Mouse (Mus musculus): ENCODE measurements around the gene Tubb5. TPM values are rescaled to one million over a fixed set of nuclear protein-coding genes. Genes with fewer than 3 reads are reported as not detected.

The Tubb5 gene
- total RNA-seq, 1 experiment from 2014 or later = 285 TPM

DNA sequence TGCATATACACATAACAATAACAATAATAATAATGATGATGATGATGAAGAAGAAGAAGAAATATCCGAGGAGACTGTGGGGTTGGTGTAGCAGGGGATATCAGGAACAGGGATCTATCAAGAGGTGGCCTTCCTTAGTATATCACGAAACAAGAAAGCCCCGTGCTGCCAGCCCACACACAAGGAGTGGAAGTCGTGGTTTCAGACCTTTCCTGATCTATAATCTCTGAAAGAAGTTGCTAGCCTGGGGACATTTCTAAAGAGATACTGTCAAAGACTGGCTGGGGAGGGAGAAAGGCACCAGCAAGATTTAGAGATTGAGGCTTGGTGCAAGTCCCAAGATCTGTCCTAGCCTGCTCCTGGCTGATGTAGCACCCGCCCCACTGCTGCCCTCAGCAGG is 41.3 kb downstream of the Tubb5 start:
- no peak for DNase-seq

DNA sequence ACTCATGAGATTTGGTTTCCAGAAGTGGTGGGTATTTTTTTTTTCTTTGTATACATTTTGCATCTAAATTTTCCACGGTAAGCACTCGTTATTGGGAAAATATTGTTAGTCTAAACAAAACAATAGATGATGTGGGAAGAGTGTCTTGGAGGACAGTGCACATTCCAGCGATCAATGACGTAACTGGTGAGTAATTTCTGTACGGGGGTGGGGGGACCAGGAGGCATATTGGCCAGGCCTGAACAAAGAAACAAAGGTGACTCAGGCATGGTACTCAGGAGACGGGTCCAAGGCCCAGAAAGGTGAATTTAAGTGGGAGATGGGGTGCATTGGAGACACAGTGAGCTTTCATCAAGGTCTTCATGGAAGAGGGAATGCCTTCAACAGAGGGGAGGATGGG is 42.5 kb downstream of the Tubb5 start:
- no peak for DNase-seq

DNA sequence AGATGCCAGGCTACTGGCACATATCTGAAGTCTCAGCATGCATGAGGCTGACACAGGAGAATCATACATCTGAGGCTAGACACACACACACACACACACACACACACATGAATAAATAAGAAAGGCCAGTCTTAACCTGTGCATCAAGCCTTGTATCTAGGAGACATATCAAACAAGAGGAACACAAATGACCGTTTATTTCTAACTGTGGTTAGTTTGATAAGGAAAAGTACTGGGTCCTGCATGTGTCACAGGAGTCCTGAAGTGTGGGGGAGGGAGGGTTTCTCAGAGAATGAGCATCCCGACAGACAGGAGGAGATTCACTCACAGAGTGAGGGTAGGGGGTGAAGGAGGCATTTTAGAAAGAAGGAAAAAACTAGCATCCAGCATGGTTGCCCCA is 43.0 kb downstream of the Tubb5 start:
- DNase-seq = no peak

GRCm38 (mm10) chr17:35792837-35793236 is 45.3 kb downstream of the Tubb5 start:
- DNase-seq = no peak

GRCm38 (mm10) chr17:35790933-35791332 is 47.2 kb downstream of the Tubb5 start:
- DNase-seq = no peak

GRCm38 (mm10) chr17:35788025-35788424 is 50.1 kb downstream of the Tubb5 start:
- DNase-seq = no peak

GRCm38 (mm10) chr17:35787493-35787892 is 50.6 kb downstream of the Tubb5 start:
- no peak for DNase-seq

- no peak for DNase-seq
These were observed 53.0 kb downstream of the Tubb5 start for GRCm38 (mm10) chr17:35785140-35785539.

DNA sequence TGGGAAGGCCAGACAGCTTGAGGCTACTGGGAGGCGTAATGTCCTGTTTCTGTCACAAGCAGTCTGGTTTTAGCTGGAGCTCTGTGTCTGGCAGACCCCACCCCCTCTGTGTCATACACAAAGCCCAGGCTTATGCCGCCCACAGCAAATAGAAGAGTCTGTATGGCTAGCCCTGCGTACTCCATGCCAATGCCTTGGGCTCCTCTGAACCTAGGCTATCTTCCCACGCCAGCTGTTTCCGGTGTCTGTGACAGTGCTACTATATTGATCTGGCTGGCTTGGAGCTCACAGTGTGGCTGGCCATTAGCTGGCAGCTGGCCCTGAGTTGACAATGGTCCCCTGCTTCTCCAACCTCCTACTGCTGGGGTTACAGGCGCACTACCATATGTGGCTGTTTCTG is 54.2 kb downstream of the Tubb5 start:
- DNase-seq = peak; percentile 26

Small RNAs within 50 kb of the gene (microRNA-seq; reads per million reads assigned to microRNA genes)
- 0.43 to 1.1 reads per million in 2 experiments for gene Gm28033

Other genes with a start within 250 kb of the Tubb5 start
- not detected in 2 replicates for gene Sfta2, start 236.8 kb downstream of the Tubb5 start, total RNA-seq (2021)
- not detected in 2 replicates for gene Gm9573, start 211.7 kb downstream of the Tubb5 start, total RNA-seq (2021)
- not detected in 2 replicates for gene Mucl3, start 194.6 kb downstream of the Tubb5 start, total RNA-seq (2021)
- gene Vars2, start 170.7 kb downstream of the Tubb5 start, total RNA-seq (2021) = 49.6 and 52.0 TPM in 2 replicates
- gene Gtf2h4, start 164.6 kb downstream of the Tubb5 start, total RNA-seq (2021) = 24.3 and 24.7 TPM in 2 replicates
- 36.3 and 36.4 TPM in 2 replicates for gene Ddr1, start 133.7 kb downstream of the Tubb5 start, total RNA-seq (2021)
- 12.7 and 26.3 TPM in 2 replicates for gene Ier3, start 16.6 kb downstream of the Tubb5 start, total RNA-seq (2021)
- 52.4 and 59.5 TPM in 2 replicates for gene Flot1, start 15.1 kb downstream of the Tubb5 start, total RNA-seq (2021)
- 20.6 and 21.9 TPM in 2 replicates for gene Mdc1, start 3.2 kb upstream of the Tubb5 start, total RNA-seq (2021)
- 10.6 and 15.9 TPM in 2 replicates for gene Nrm, start 23.0 kb upstream of the Tubb5 start, total RNA-seq (2021)
- 29.5 and 44.4 TPM in 2 replicates for gene Ppp1r18, start 27.3 kb upstream of the Tubb5 start, total RNA-seq (2021)
- gene Dhx16, start 41.5 kb upstream of the Tubb5 start, total RNA-seq (2021) = 40.2 and 41.1 TPM in 2 replicates
- 73.6 and 79.5 TPM in 2 replicates for gene 2310061I04Rik, start 59.1 kb upstream of the Tubb5 start, total RNA-seq (2021)
- gene Atat1, start 71.8 kb upstream of the Tubb5 start, total RNA-seq (2021) = 29.0 and 31.5 TPM in 2 replicates
- gene Mrps18b, start 78.1 kb upstream of the Tubb5 start, total RNA-seq (2021) = 108 and 114 TPM in 2 replicates
- gene Ppp1r10, start 78.1 kb upstream of the Tubb5 start, total RNA-seq (2021) = 91.4 and 97.7 TPM in 2 replicates
- gene Abcf1, start 131.5 kb upstream of the Tubb5 start, total RNA-seq (2021) = 92.5 and 100 TPM in 2 replicates
- 42.7 and 48.7 TPM in 2 replicates for gene Gnl1, start 141.5 kb upstream of the Tubb5 start, total RNA-seq (2021)
- gene Prr3, start 141.9 kb upstream of the Tubb5 start, total RNA-seq (2021) = 24.3 and 24.7 TPM in 2 replicates
- gene H2-T24, start 182.3 kb upstream of the Tubb5 start, total RNA-seq (2021) = 4.6 and 8.2 TPM in 2 replicates
- 44.2 and 52.7 TPM in 2 replicates for gene H2-T23, start 194.5 kb upstream of the Tubb5 start, total RNA-seq (2021)
- gene H2-T22, start 204.4 kb upstream of the Tubb5 start, total RNA-seq (2021) = 23.3 and 27.6 TPM in 2 replicates
- not detected in 2 replicates for gene Gm6034, start 204.7 kb upstream of the Tubb5 start, total RNA-seq (2021)
- 2.2 and 3.0 TPM in 2 replicates for gene Gm11127, start 220.1 kb upstream of the Tubb5 start, total RNA-seq (2021)

Measured in adrenal gland, postnatal 14 days (tissue).